Mouse (Mus musculus): ENCODE results near the gene Dnaja4.

- peak; percentile 51; the same call in 1 of the 2 replicates for TF ChIP-seq CTCF (IDR thresholded peaks at IDR 0.05; ENCODE audit: borderline replicate concordance, extremely low read depth, insufficient read depth, insufficient read length)
- no peak for TF ChIP-seq POLR2A (IDR thresholded peaks at IDR 0.05; ENCODE audit: borderline replicate concordance, extremely low read depth, insufficient read depth, insufficient read length, poor library complexity, severe bottlenecking)
Observed at GRCm38 (mm10) chr9:54732122-54732521, 33.4 kb downstream of the Dnaja4 start.
